Mouse (Mus musculus) forebrain, embryonic 10.5 days (tissue): ENCODE data around the gene Macf1. TPM values are rescaled to one million over a fixed set of nuclear protein-coding genes. Genes with fewer than 3 reads are reported as not detected.

Experiments used
- DNase-seq: peaks from one replicate; pipeline ENCODE4 v3.0.0-alpha.2; 2017; ENCODE audit warnings: low spot score; ENCODE audit errors: extremely low spot score
- H3K27ac ChIP-seq: fragments of 300-500 bp; sonication (generic); 2 replicates; pipeline ENCODE4 v1.5.1; 2016; ENCODE audit warnings: mild to moderate bottlenecking
- H3K27me3 ChIP-seq: fragments of 300-500 bp; sonication (generic); 2 replicates; pipeline ENCODE4 v1.6.1; 2016; ENCODE audit warnings: mild to moderate bottlenecking; ENCODE audit not compliant: poor library complexity, severe bottlenecking
- H3K36me3 ChIP-seq: fragments of 300-500 bp; sonication (generic); replicated peaks from 2 replicates; pipeline ENCODE4 v1.6.1; 2016; ENCODE audit warnings: mild to moderate bottlenecking, moderate library complexity
- H3K4me1 ChIP-seq: fragments of 300-500 bp; sonication (generic); 2 replicates; pipeline ENCODE4 v1.6.1; 2016
- H3K4me3 ChIP-seq: fragments of 300-500 bp; sonication (generic); 2 replicates; pipeline ENCODE4 v1.5.1; 2016; ENCODE audit warnings: mild to moderate bottlenecking, moderate library complexity
- H3K9me3 ChIP-seq: fragments of 300-500 bp; sonication (generic); 2 replicates; pipeline ENCODE4 v1.6.1; 2016; ENCODE audit warnings: mild to moderate bottlenecking, moderate library complexity
- WGBS: fragments of 180-500 bp; shearing (Covaris S2); methylation state at CpG from one replicate; pipeline ENCODE4 v1.1.7; 2016; 5-methylcytosine and 5-hydroxymethylcytosine counted together
- polyA plus RNA-seq: library from polyadenylated mRNA; unstranded; fragments of >200 nt; fragmentation: Nextera tagmentation; extraction: Ambion mirVana; gene quantifications from 2 replicates; pipeline ENCODE4 v1.2.1, GENCODE M21; 2016

Macf1 gene
- polyA plus RNA-seq, 1 experiment from 2014 or later = 50.2 TPM

- H3K27me3 ChIP-seq = no peaks in the 10 kb centered on the region
- no peaks in the 10 kb centered on the region for H3K9me3 ChIP-seq
- WGBS = 91% methylated on average over 1 of the region's 1 CpGs
- H3K4me1 ChIP-seq = peaks cover 21% of the 10 kb centered on the region
- peaks cover 4% of the 10 kb centered on the region; the same call in 1 of the 2 replicates for H3K36me3 ChIP-seq
- H3K4me3 ChIP-seq = no peak overlapping the region
- DNase-seq = no peak
- H3K27ac ChIP-seq = no peak overlapping the region
Measured at GRCm38 (mm10) chr4:123601036-123601435, 83.1 kb downstream of the Macf1 start.

- 89% methylated on average over 11 of the region's 11 CpGs for WGBS
- Histone ChIP-seq H3K4me1 (peaks cover 34% of the 10 kb centered on the region), H3K36me3 (peaks cover 4% of the 10 kb centered on the region; the same call in 1 of the 2 replicates), H3K27me3 (no peaks in the 10 kb centered on the region), H3K9me3 (no peaks in the 10 kb centered on the region), H3K27ac (no peak overlapping the region), H3K4me3 (no peak overlapping the region)
- DNase-seq = no peak
Measured at GRCm38 (mm10) chr4:123598519-123599228, 85.5 kb downstream of the Macf1 start.

GRCm38 (mm10) chr4:123594381-123594806 lies 89.8 kb downstream of the Macf1 start:
- Histone ChIP-seq H3K4me3 (no peak overlapping the region), H3K27ac (peak overlapping the region; percentile 71), H3K9me3 (no peaks in the 10 kb centered on the region), H3K36me3 (no peaks in the 10 kb centered on the region), H3K27me3 (no peaks in the 10 kb centered on the region), H3K4me1 (peaks cover 50% of the 10 kb centered on the region)
- WGBS = 69% methylated on average over 5 of the region's 5 CpGs
- DNase-seq = no peak

GRCm38 (mm10) chr4:123593664-123594063 lies 90.5 kb downstream of the Macf1 start:
- Histone ChIP-seq H3K27ac (peak overlapping the region; percentile 66), H3K36me3 (no peaks in the 10 kb centered on the region), H3K4me1 (peaks cover 57% of the 10 kb centered on the region), H3K9me3 (no peaks in the 10 kb centered on the region), H3K4me3 (no peak overlapping the region), H3K27me3 (no peaks in the 10 kb centered on the region)
- 59% methylated on average over 3 of the region's 3 CpGs for WGBS
- DNase-seq = no peak

- Histone ChIP-seq H3K9me3 (no peaks in the 10 kb centered on the region), H3K4me3 (no peak overlapping the region), H3K27me3 (no peaks in the 10 kb centered on the region), H3K36me3 (no peaks in the 10 kb centered on the region), H3K27ac (no peak overlapping the region), H3K4me1 (peaks cover 54% of the 10 kb centered on the region)
- WGBS = 85% methylated on average over 5 of the region's 5 CpGs
- DNase-seq = no peak
Measured at GRCm38 (mm10) chr4:123592046-123592445, 92.1 kb downstream of the Macf1 start.

- no peak overlapping the region for H3K4me3 ChIP-seq
- peaks cover 54% of the 10 kb centered on the region for H3K4me1 ChIP-seq
- H3K36me3 ChIP-seq = no peaks in the 10 kb centered on the region
- H3K27ac ChIP-seq = no peak overlapping the region
- no peaks in the 10 kb centered on the region for H3K9me3 ChIP-seq
- no peak for DNase-seq
- 79% methylated on average over 4 of the region's 4 CpGs for WGBS
- no peaks in the 10 kb centered on the region for H3K27me3 ChIP-seq
Measured at GRCm38 (mm10) chr4:123591026-123591635, 93.0 kb downstream of the Macf1 start.

- Histone ChIP-seq H3K9me3 (no peaks in the 10 kb centered on the region), H3K4me3 (no peak overlapping the region), H3K4me1 (peaks cover 51% of the 10 kb centered on the region), H3K36me3 (no peaks in the 10 kb centered on the region), H3K27ac (no peak overlapping the region), H3K27me3 (no peaks in the 10 kb centered on the region)
- DNase-seq = no peak
- 71% methylated on average over 3 of the region's 3 CpGs for WGBS
Measured at GRCm38 (mm10) chr4:123589496-123589895, 94.7 kb downstream of the Macf1 start.

- H3K27me3 ChIP-seq = no peaks in the 10 kb centered on the region
- 0 out of 2 replicates have a peak overlapping the region, but pooled peaks have one; percentile 1 for H3K27ac ChIP-seq
- no peaks in the 10 kb centered on the region for H3K9me3 ChIP-seq
- no peak overlapping the region for H3K4me3 ChIP-seq
- 38% methylated on average over 7 of the region's 7 CpGs for WGBS
- H3K4me1 ChIP-seq = peaks cover 48% of the 10 kb centered on the region
- no peaks in the 10 kb centered on the region for H3K36me3 ChIP-seq
- no peak for DNase-seq
Measured at GRCm38 (mm10) chr4:123588353-123589301, 95.5 kb downstream of the Macf1 start.

GRCm38 (mm10) chr4:123587616-123588015 lies 96.5 kb downstream of the Macf1 start:
- Histone ChIP-seq H3K4me1 (peaks cover 38% of the 10 kb centered on the region), H3K9me3 (no peaks in the 10 kb centered on the region), H3K27me3 (no peaks in the 10 kb centered on the region), H3K27ac (no peak overlapping the region), H3K36me3 (no peaks in the 10 kb centered on the region), H3K4me3 (no peak overlapping the region)
- DNase-seq = no peak
- 91% methylated on average over 3 of the region's 3 CpGs for WGBS

GRCm38 (mm10) chr4:123584720-123585093 lies 99.5 kb downstream of the Macf1 start:
- DNase-seq = no peak
- Histone ChIP-seq H3K9me3 (no peaks in the 10 kb centered on the region), H3K27me3 (no peaks in the 10 kb centered on the region), H3K4me3 (no peak overlapping the region), H3K4me1 (peaks cover 27% of the 10 kb centered on the region), H3K36me3 (no peaks in the 10 kb centered on the region), H3K27ac (0 out of 2 replicates have a peak overlapping the region, but pooled peaks have one; percentile 20)
- 69% methylated on average over 3 of the region's 3 CpGs for WGBS

GRCm38 (mm10) chr4:123584084-123584719 lies 100.0 kb downstream of the Macf1 start:
- WGBS = 48% methylated on average over 8 of the region's 8 CpGs
- Histone ChIP-seq H3K36me3 (no peaks in the 10 kb centered on the region), H3K27me3 (no peaks in the 10 kb centered on the region), H3K4me3 (no peak overlapping the region), H3K4me1 (peaks cover 22% of the 10 kb centered on the region), H3K27ac (0 out of 2 replicates have a peak overlapping the region, but pooled peaks have one; percentile 20), H3K9me3 (no peaks in the 10 kb centered on the region)
- no peak for DNase-seq

GRCm38 (mm10) chr4:123577469-123578088 lies 106.6 kb downstream of the Macf1 start:
- H3K36me3 ChIP-seq = no peaks in the 10 kb centered on the region
- no peak overlapping the region for H3K27ac ChIP-seq
- 90% methylated on average over 2 of the region's 2 CpGs for WGBS
- H3K4me1 ChIP-seq = peaks cover 25% of the 10 kb centered on the region
- H3K4me3 ChIP-seq = no peak overlapping the region
- no peaks in the 10 kb centered on the region for H3K27me3 ChIP-seq
- H3K9me3 ChIP-seq = no peaks in the 10 kb centered on the region
- DNase-seq = no peak
